Mouse (Mus musculus) G1E-ER4 (cell line): ENCODE results near the gene Atrn. TPM values are rescaled to one million over a fixed set of nuclear protein-coding genes. Genes with fewer than 3 reads are reported as not detected.

Experiments
- GATA1 ChIP-seq: IDR thresholded peaks from one replicate; pipeline ENCODE4 v1.8.0; 2012; ENCODE audit warnings: low read length, inconsistent platforms
- polyA plus RNA-seq: library from polyadenylated mRNA; stranded (reverse); fragments of >175 nt; gene quantifications from 2 replicates; pipeline ENCODE4 v1.2.3, GENCODE M21; 2012

Atrn gene
- 2.4 and 2.8 TPM in 2 replicates for polyA plus RNA-seq

GRCm38 (mm10) chr2:130905751-130906583 is at the start of gene Atrn, which contains the start of gene 4930402H24Rik:
Gene Atrn, plus strand, starts transcription at chr2:130906495.
Gene 4930402H24Rik, minus strand, starts transcription at chr2:130906406.
- no peak for TF ChIP-seq GATA1

GRCm38 (mm10) chr2:130862091-130862490 is 44.2 kb upstream of the Atrn start:
- no peak for TF ChIP-seq GATA1

GRCm38 (mm10) chr2:130870916-130871315 is 35.4 kb upstream of the Atrn start:
- no peak for TF ChIP-seq GATA1

GRCm38 (mm10) chr2:130877376-130877775 is 28.9 kb upstream of the Atrn start:
- no peak for TF ChIP-seq GATA1

GRCm38 (mm10) chr2:130886983-130887382 is 19.3 kb upstream of the Atrn start:
- TF ChIP-seq GATA1, result no peak

GRCm38 (mm10) chr2:130887456-130887855 is 18.8 kb upstream of the Atrn start:
- TF ChIP-seq GATA1, result no peak

DNA sequence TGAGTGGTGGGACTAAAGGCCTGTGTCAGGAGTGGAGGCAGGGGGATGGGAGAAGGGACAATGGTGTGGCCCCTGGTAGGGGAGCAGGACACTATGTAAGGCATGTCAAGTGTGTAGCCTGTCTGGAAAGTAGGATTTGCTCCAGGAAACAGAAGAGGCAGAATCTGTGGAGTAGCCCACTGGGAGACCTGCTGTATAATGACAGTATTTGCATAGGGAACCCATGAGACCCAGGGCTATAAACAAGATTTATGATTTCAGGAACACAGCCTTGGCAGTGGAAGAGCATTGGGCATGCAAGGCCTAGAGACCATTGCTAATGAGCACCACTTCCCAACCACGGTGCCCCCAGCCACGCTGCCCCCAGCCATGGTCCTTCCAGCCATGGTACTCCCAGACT is 9.4 kb upstream of the Atrn start:
- no peak for TF ChIP-seq GATA1

DNA sequence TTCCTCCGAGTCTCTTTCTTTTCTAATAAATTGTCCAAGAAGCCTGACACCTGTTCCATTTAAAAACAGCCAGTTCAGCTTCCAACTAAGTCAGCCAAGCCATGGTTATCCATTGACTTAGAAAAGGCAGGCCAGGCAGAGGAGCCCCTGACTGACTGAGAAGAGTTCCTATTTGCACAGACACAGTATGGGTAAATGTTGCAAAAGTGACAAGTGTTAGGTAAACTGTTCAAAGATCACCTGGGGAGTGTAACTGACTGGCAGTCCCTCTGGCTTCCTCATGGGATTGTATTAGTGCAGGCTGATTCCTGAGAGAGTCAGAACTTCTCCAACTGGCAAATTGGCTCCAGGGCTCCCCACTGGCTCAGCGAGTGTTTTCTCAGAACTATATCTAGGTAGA is 8.4 kb upstream of the Atrn start:
- no peak for TF ChIP-seq GATA1

DNA sequence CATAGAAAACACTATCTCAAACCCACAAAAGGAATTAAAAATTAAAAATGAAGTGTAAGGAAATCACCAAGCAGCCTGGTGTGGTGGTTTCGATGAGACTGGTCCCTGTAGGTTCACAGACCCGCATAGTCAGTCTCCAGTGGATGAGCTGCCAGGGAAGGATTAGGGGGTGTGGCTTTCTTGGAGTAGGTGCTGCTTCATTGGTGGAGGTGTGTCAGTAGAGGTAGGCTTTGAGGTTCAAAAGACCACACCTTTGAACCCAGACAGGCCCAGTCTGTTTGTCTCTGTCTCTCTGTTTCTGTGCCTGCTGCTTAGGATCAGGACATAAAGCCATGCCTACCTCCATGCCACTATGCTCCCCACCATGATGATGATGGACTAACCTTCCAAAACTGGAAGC is 7.5 kb upstream of the Atrn start:
- no peak for TF ChIP-seq GATA1

DNA sequence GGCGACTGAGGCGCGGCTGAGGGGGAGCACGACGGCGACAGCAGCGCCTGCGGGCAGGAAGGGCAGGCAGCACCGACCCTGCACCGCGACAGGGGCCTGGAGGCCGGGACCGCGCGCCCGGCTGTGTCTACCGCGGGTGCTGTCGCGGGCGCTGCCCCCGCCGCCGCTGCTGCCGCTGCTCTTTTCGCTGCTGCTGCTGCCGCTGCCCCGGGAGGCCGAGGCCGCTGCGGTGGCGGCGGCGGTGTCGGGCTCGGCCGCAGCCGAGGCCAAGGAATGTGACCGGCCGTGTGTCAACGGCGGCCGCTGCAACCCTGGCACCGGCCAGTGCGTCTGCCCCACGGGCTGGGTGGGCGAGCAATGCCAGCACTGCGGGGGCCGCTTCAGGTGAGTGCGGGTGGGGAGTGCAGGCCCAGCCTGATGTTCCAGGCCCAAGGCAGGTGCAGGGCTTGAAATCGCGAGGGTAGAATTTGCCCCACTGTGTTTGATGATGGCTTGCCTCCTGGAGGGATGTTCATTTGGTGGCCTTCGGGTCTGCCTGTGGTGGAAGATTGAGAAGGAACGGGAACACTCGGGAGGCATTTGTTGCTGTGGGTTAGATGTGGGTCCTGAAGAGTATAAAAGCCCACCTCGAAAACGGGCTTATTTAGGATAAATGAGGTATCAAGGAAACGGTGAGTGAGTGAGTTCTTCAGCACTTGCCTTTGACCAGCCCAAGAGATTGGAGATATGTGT is 455 bp downstream of the Atrn start:
- TF ChIP-seq GATA1, result no peak

GRCm38 (mm10) chr2:130911691-130912090 is 5.4 kb downstream of the Atrn start:
- TF ChIP-seq GATA1, result no peak

GRCm38 (mm10) chr2:130914873-130915272 is 8.6 kb downstream of the Atrn start:
- no peak for TF ChIP-seq GATA1

DNA sequence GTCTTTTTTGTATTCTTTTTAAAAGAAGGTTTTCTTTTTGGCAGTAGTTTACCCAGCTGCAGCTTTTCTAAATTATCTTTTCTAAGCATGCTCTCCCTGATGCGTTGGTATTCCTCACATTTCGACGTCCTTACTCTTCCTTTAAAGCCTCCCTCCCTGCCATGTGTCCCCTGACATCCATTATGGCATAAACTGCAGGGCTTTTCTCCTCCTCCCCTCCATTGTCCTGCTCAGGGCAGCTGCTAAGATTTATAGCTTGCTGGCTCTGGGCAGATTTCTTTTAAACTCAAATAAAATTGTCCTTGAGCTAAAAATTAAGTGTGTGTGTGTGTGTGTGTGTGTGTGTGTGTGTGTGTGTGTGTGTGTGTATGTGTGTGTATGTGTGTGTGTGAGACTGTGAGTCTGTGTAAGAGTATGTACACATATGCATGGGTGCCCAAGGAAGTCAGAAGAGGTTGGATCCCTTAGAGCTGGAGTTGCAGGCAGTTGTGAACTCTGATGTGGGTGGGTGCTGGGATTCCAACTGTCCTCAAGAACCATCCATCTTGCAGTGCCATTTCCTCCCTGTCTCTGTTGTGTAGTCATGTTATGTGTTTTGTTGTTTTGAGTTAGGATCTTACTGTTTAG is 10.3 kb downstream of the Atrn start:
- no peak for TF ChIP-seq GATA1

- no peak for TF ChIP-seq GATA1
Measured at GRCm38 (mm10) chr2:130917686-130918085, 11.4 kb downstream of the Atrn start.

DNA sequence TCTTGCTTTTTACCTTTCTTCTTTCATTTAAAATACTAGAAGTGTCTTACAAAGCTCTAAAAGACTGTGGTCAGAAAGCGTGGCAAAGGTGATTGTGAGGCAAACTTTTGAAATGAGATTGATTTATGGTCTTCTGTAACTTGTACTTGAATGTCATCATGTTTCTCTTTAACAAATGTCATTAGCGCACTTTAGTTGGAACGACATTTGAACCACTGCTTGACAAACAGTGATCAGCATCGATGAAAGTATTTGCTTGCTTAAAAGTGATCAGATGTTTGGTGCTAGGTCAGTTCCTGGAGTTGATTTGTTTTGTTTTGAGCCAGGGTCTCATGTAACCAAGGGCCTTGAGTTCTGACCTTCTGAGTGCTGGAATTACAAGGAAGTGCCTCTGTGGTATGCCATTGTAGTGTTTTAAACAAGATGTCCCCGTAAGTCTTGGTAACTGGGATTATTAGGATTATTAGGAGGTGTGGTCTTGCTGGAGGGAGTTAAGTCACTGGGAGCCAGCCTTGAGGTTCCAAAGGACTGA is 12.8 kb downstream of the Atrn start:
- no peak for TF ChIP-seq GATA1

DNA sequence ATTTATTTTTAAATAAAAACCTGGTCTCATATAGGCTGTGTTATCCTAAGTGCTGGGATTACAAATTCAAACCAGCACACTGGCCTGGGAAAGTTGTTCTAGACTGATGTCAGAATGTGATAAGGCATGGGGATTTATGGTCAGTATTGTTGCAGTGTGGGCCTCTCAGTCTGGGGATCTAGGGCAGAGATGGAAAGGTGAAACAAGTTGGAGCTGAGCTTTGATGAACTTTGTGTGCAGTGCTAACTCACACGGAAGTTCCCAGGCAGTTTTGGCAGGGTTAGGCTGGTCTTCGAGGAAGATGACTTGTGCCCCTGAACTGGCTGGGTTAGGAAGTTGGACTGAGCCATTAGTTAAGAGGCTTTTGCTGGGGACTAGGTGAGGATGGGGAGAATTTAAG is 18.7 kb downstream of the Atrn start:
- TF ChIP-seq GATA1, result no peak

GRCm38 (mm10) chr2:130928031-130928430 is 21.7 kb downstream of the Atrn start:
- no peak for TF ChIP-seq GATA1
